ENCODE assay signal across 8 mouse cellular contexts in genomic region chr7:80778958-80779669, GRCm38 (mm10). TPM values are rescaled to one million over a fixed set of nuclear protein-coding genes. Genes with fewer than 3 reads are reported as not detected.
DNase-seq lines count a peak whose midpoint lies in the region; ATAC-seq and TF ChIP-seq lines count a peak whose summit lies in the region.

No protein-coding gene starts in this region.

- ATAC-seq in forebrain, embryonic 12.5 days (ENCODE audit: low FRiP score), result no peak
- peak; percentile 89 for ATAC-seq in embryonic facial prominence, embryonic 15.5 days (ENCODE audit: insufficient number of reproducible peaks, low FRiP score, low TSS enrichment, low read depth)
- peak; percentile 85 for ATAC-seq in intestine, embryonic 16.5 days
- ATAC-seq in stomach, embryonic 15.5 days (ENCODE audit: insufficient read depth, low FRiP score, low read depth), result peak; percentile 84
- ATAC-seq in forebrain, embryonic 11.5 days (replicated peaks; ENCODE audit: low FRiP score), result no peak

- no peak for DNase-seq in forebrain, embryonic 10.5 days (ENCODE audit: extremely low spot score, low spot score)
- DNase-seq in lung, adult 2 months, result no peak
- DNase-seq in forebrain, embryonic 11.5 days (ENCODE audit: low spot score), result no peak
- DNase-seq in layer of hippocampus, adult 11-12 months (ENCODE audit: low spot score), result no peak

- H3K27me3 ChIP-seq in forebrain, embryonic 10.5 days (ENCODE audit: poor library complexity, severe bottlenecking), result no peaks in the 10 kb centered on the region
- no peaks in the 10 kb centered on the region for H3K27me3 ChIP-seq in forebrain, embryonic 12.5 days
- no peaks in the 10 kb centered on the region for H3K27me3 ChIP-seq in embryonic facial prominence, embryonic 15.5 days
- no peaks in the 10 kb centered on the region for H3K27me3 ChIP-seq in intestine, embryonic 16.5 days (replicated peaks; ENCODE audit: control insufficient read depth, insufficient read depth, low read length)
- H3K27me3 ChIP-seq in stomach, embryonic 15.5 days (replicated peaks), result no peaks in the 10 kb centered on the region
- H3K27me3 ChIP-seq in forebrain, embryonic 11.5 days (ENCODE audit: control insufficient read depth, insufficient read depth, low read length), result no peaks in the 10 kb centered on the region

- peak overlapping the region; percentile 30; the same call in 1 of the 2 replicates for H3K27ac ChIP-seq in forebrain, embryonic 10.5 days
- H3K27ac ChIP-seq in forebrain, embryonic 12.5 days, result no peak overlapping the region
- H3K27ac ChIP-seq in embryonic facial prominence, embryonic 15.5 days (replicated peaks), result peak overlapping the region; percentile 84
- peak overlapping the region; percentile 97 for H3K27ac ChIP-seq in intestine, embryonic 16.5 days (ENCODE audit: low read length)
- peak overlapping the region; percentile 90 for H3K27ac ChIP-seq in stomach, embryonic 15.5 days
- H3K27ac ChIP-seq in forebrain, embryonic 11.5 days (ENCODE audit: low read depth, low read length), result no peak overlapping the region

- 0 out of 2 replicates have a peak, but pooled peaks have one; percentile 8 for TF ChIP-seq POLR2A in lung, adult 2 months (IDR thresholded peaks at IDR 0.05; ENCODE audit: borderline replicate concordance, extremely low read depth, low read depth, low read length)

- H3K4me2 ChIP-seq in forebrain, embryonic 12.5 days, result no peak overlapping the region
- peak overlapping the region; percentile 29 for H3K4me2 ChIP-seq in embryonic facial prominence, embryonic 15.5 days (replicated peaks)
- peak overlapping the region; percentile 61 for H3K4me2 ChIP-seq in intestine, embryonic 16.5 days (ENCODE audit: low read depth, low read length)
- peak overlapping the region; percentile 33 for H3K4me2 ChIP-seq in stomach, embryonic 15.5 days
- H3K4me2 ChIP-seq in forebrain, embryonic 11.5 days (ENCODE audit: low read depth, low read length, severe bottlenecking), result no peak overlapping the region

- no peaks in the 10 kb centered on the region for H3K9me3 ChIP-seq in forebrain, embryonic 10.5 days
- no peaks in the 10 kb centered on the region for H3K9me3 ChIP-seq in forebrain, embryonic 12.5 days
- H3K9me3 ChIP-seq in embryonic facial prominence, embryonic 15.5 days (replicated peaks), result no peaks in the 10 kb centered on the region
- H3K9me3 ChIP-seq in intestine, embryonic 16.5 days (ENCODE audit: control insufficient read depth, low read length), result no peaks in the 10 kb centered on the region
- H3K9me3 ChIP-seq in stomach, embryonic 15.5 days, result no peaks in the 10 kb centered on the region
- no peaks in the 10 kb centered on the region for H3K9me3 ChIP-seq in forebrain, embryonic 11.5 days (ENCODE audit: control insufficient read depth, low read length)

- H3K4me1 ChIP-seq in forebrain, embryonic 10.5 days, result peaks cover 27% of the 10 kb centered on the region
- H3K4me1 ChIP-seq in forebrain, embryonic 12.5 days, result peaks cover 7% of the 10 kb centered on the region; the same call in 1 of the 2 replicates
- peaks cover 55% of the 10 kb centered on the region for H3K4me1 ChIP-seq in embryonic facial prominence, embryonic 15.5 days
- peaks cover 35% of the 10 kb centered on the region for H3K4me1 ChIP-seq in intestine, embryonic 16.5 days (ENCODE audit: control insufficient read depth, insufficient read depth, low read length)
- H3K4me1 ChIP-seq in lung, adult 2 months (ENCODE audit: control insufficient read depth, insufficient read depth, low read length), result peaks cover 40% of the 10 kb centered on the region
- H3K4me1 ChIP-seq in stomach, embryonic 15.5 days, result peaks cover 27% of the 10 kb centered on the region
- H3K4me1 ChIP-seq in forebrain, embryonic 11.5 days (replicated peaks; ENCODE audit: control insufficient read depth, insufficient read depth, low read length), result 0 out of 2 replicates have a peak, but pooled peaks cover 2% of the 10 kb centered on the region

- no peaks in the 10 kb centered on the region for H3K36me3 ChIP-seq in forebrain, embryonic 10.5 days (replicated peaks)
- no peaks in the 10 kb centered on the region for H3K36me3 ChIP-seq in forebrain, embryonic 12.5 days (replicated peaks)
- no peaks in the 10 kb centered on the region for H3K36me3 ChIP-seq in embryonic facial prominence, embryonic 15.5 days
- H3K36me3 ChIP-seq in intestine, embryonic 16.5 days (ENCODE audit: control insufficient read depth, insufficient read depth, low read length), result no peaks in the 10 kb centered on the region
- H3K36me3 ChIP-seq in stomach, embryonic 15.5 days, result no peaks in the 10 kb centered on the region
- no peaks in the 10 kb centered on the region for H3K36me3 ChIP-seq in forebrain, embryonic 11.5 days (ENCODE audit: control insufficient read depth, insufficient read depth, low read length)

- H3K4me3 ChIP-seq in forebrain, embryonic 10.5 days, result no peak overlapping the region
- H3K4me3 ChIP-seq in forebrain, embryonic 12.5 days (replicated peaks), result no peak overlapping the region
- no peak overlapping the region; the same call in 1 of the 2 replicates for H3K4me3 ChIP-seq in embryonic facial prominence, embryonic 15.5 days (replicated peaks)
- peak overlapping the region; percentile 16 for H3K4me3 ChIP-seq in intestine, embryonic 16.5 days (ENCODE audit: low read length)
- H3K4me3 ChIP-seq in lung, adult 2 months (replicated peaks; ENCODE audit: extremely low read depth, low read depth, low read length), result peak overlapping the region; percentile 21
- H3K4me3 ChIP-seq in stomach, embryonic 15.5 days (replicated peaks), result no peak overlapping the region
- H3K4me3 ChIP-seq in forebrain, embryonic 11.5 days (ENCODE audit: low read depth, low read length), result no peak overlapping the region

- no peak overlapping the region for H3K9ac ChIP-seq in forebrain, embryonic 12.5 days
- H3K9ac ChIP-seq in embryonic facial prominence, embryonic 15.5 days, result no peak overlapping the region
- peak overlapping the region; percentile 50; the same call in 1 of the 2 replicates for H3K9ac ChIP-seq in intestine, embryonic 16.5 days (ENCODE audit: low read depth, low read length)
- H3K9ac ChIP-seq in stomach, embryonic 15.5 days, result no peak overlapping the region
- H3K9ac ChIP-seq in forebrain, embryonic 11.5 days (ENCODE audit: low read length), result no peak overlapping the region

- WGBS in forebrain, embryonic 10.5 days, result 84% methylated on average over 12 of the region's 12 CpGs
- WGBS in forebrain, embryonic 12.5 days, result 79% methylated on average over 12 of the region's 12 CpGs
- WGBS in embryonic facial prominence, embryonic 15.5 days, result 47% methylated on average over 12 of the region's 12 CpGs
- 51% methylated on average over 12 of the region's 12 CpGs for WGBS in intestine, embryonic 16.5 days
- WGBS in lung, adult 2 months, result 28% methylated on average over 12 of the region's 12 CpGs
- 52% methylated on average over 12 of the region's 12 CpGs for WGBS in stomach, embryonic 15.5 days
- 85% methylated on average over 12 of the region's 12 CpGs for WGBS in forebrain, embryonic 11.5 days

- TF ChIP-seq CTCF in lung, adult 2 months (IDR thresholded peaks at IDR 0.05; ENCODE audit: insufficient read depth, low read length), result no peak

RNA-seq across cellular contexts. Expression of gene Iqgap1, which starts 46.7 kb away (rescaled TPM):
- polyA plus RNA-seq in forebrain, embryonic 10.5 days (2016; fragmentation: Nextera tagmentation; extraction: Ambion mirVana), result 29.1 TPM in 2 replicates
- 30.8 and 31.6 TPM in 2 replicates for polyA plus RNA-seq in forebrain, embryonic 12.5 days (2016; fragmentation: Nextera tagmentation; extraction: Ambion mirVana)
- 75.3 and 75.9 TPM in 2 replicates for polyA plus RNA-seq in embryonic facial prominence, embryonic 15.5 days (2015; fragmentation: Nextera tagmentation; extraction: Ambion mirVana)
- 64.3 and 66.2 TPM in 2 replicates for polyA plus RNA-seq in intestine, embryonic 16.5 days (2015; fragmentation: Nextera tagmentation; extraction: Ambion mirVana)
- polyA plus RNA-seq in lung, adult 2 months (2012; rRNA removed), result 118 and 135 TPM in 2 replicates
- 84.2 TPM in 2 replicates for polyA plus RNA-seq in stomach, embryonic 15.5 days (2015; fragmentation: Nextera tagmentation; extraction: Ambion mirVana)
- 28.0 and 29.1 TPM in 2 replicates for polyA plus RNA-seq in forebrain, embryonic 11.5 days (2014; fragmentation: Nextera tagmentation; extraction: Ambion mirVana)

Comparison
In these comparisons a context has a peak if more than half of its experiments do, and no peak if none do; other contexts are left out.
1. H3K27ac ChIP-seq: peak in forebrain, embryonic 10.5 days (single experiment), embryonic facial prominence, embryonic 15.5 days (single experiment), intestine, embryonic 16.5 days (single experiment) and stomach, embryonic 15.5 days (single experiment); none in forebrain, embryonic 12.5 days (single experiment) and forebrain, embryonic 11.5 days (single experiment).
2. H3K4me3 ChIP-seq: peak in intestine, embryonic 16.5 days (single experiment) and lung, adult 2 months (single experiment); none in forebrain, embryonic 10.5 days (single experiment), forebrain, embryonic 12.5 days (single experiment), embryonic facial prominence, embryonic 15.5 days (single experiment), stomach, embryonic 15.5 days (single experiment) and forebrain, embryonic 11.5 days (single experiment).
3. ATAC-seq: peak in embryonic facial prominence, embryonic 15.5 days (single experiment), intestine, embryonic 16.5 days (single experiment) and stomach, embryonic 15.5 days (single experiment); none in forebrain, embryonic 12.5 days (single experiment) and forebrain, embryonic 11.5 days (single experiment).
4. H3K4me2 ChIP-seq: peak in embryonic facial prominence, embryonic 15.5 days (single experiment), intestine, embryonic 16.5 days (single experiment) and stomach, embryonic 15.5 days (single experiment); none in forebrain, embryonic 12.5 days (single experiment) and forebrain, embryonic 11.5 days (single experiment).